Mouse (Mus musculus) hindbrain, embryonic 14.5 days (tissue): ENCODE data around the gene Sertad4. TPM values are rescaled to one million over a fixed set of nuclear protein-coding genes. Genes with fewer than 3 reads are reported as not detected.

ENCODE experiments used
- ATAC-seq: fragments of 200-750 bp; cut with Nextera tagmentation; 2 replicates; pipeline ENCODE4 v1.8.0; 2017; ENCODE audit warnings: moderate number of reproducible peaks, mild to moderate bottlenecking, moderate TSS enrichment, moderate library complexity; ENCODE audit not compliant: low FRiP score
- DNase-seq: peaks from one replicate; pipeline ENCODE4 v3.0.0-alpha.2; 2015; ENCODE audit warnings: low spot score
- H3K27ac ChIP-seq: fragments of 300-500 bp; sonication (generic); 2 replicates; pipeline ENCODE4 v1.5.1; 2014; ENCODE audit warnings: mild to moderate bottlenecking, moderate library complexity
- H3K27me3 ChIP-seq: fragments of 300-500 bp; sonication (generic); 2 replicates; pipeline ENCODE4 v1.6.1; 2014; ENCODE audit warnings: mild to moderate bottlenecking, low read length, mixed read lengths; ENCODE audit not compliant: control insufficient read depth, insufficient read depth
- H3K36me3 ChIP-seq: fragments of 300-500 bp; sonication (generic); replicated peaks from 2 replicates; pipeline ENCODE4 v1.6.1; 2014; ENCODE audit not compliant: control insufficient read depth, insufficient read depth
- H3K4me1 ChIP-seq: fragments of 300-500 bp; sonication (generic); replicated peaks from 2 replicates; pipeline ENCODE4 v1.6.1; 2014; ENCODE audit warnings: antibody characterized with exemption, low read length, mixed read lengths; ENCODE audit not compliant: control insufficient read depth, insufficient read depth
- H3K4me2 ChIP-seq: fragments of 300-500 bp; sonication (generic); replicated peaks from 2 replicates; pipeline ENCODE4 v1.6.1; 2014; ENCODE audit warnings: mild to moderate bottlenecking, moderate library complexity
- H3K4me3 ChIP-seq: fragments of 300-500 bp; sonication (generic); replicated peaks from 2 replicates; pipeline ENCODE4 v1.5.1; 2014; ENCODE audit warnings: mild to moderate bottlenecking, low read length
- H3K9ac ChIP-seq: fragments of 300-500 bp; sonication (generic); 2 replicates; pipeline ENCODE4 v1.6.1; 2014
- H3K9me3 ChIP-seq: fragments of 300-500 bp; sonication (generic); 2 replicates; pipeline ENCODE4 v1.6.1; 2016; ENCODE audit warnings: low read length; ENCODE audit not compliant: control insufficient read depth
- WGBS: fragments of 180-500 bp; shearing (Covaris S2); extraction: QIAGEN DNeasy Blood & Tissue Kit; methylation state at CpG from one replicate; pipeline ENCODE4 v1.1.7; 2014; 5-methylcytosine and 5-hydroxymethylcytosine counted together
- polyA plus RNA-seq: library from polyadenylated mRNA; unstranded; fragments of >200 nt; fragmentation: Nextera tagmentation; extraction: Ambion mirVana; gene quantifications from 2 replicates; pipeline ENCODE4 v1.2.1, GENCODE M21; 2014

The Sertad4 gene
- polyA plus RNA-seq, 1 experiment from 2014 or later, result 21.6 TPM

DNA sequence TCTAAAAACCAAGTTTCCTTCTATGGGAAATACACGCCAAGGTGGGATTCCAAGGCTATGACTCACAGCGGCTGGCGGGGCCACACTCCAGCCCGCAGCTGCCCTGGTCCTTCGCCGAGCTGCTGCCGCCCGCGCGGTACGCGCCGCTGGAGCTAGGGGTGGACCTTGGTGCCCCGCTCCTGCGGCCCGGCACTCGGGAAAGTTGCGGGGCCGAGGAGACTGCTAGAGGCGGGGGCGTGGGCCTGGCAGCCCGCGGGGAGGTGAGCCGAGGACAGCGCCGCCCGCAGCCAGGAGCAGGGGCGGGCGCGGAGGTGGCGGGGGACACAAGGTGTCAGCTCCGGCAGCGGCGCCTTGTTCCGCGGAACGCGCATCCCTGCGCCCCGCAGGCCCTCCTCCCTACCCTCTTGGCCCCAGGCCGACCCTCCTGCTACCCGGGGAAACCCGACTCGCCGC lies 711 bp downstream of the Sertad4 start:
- Histone ChIP-seq H3K9ac (peak overlapping the region; percentile 95), H3K4me3 (peak overlapping the region; percentile 92), H3K4me1 (peaks cover 50% of the 10 kb centered on the region), H3K27ac (peak overlapping the region; percentile 97), H3K9me3 (no peaks in the 10 kb centered on the region), H3K27me3 (peaks cover 17% of the 10 kb centered on the region), H3K4me2 (peak overlapping the region; percentile 84), H3K36me3 (peaks cover 3% of the 10 kb centered on the region)
- peak; percentile 53 for ATAC-seq
- under 1% methylated on average over 26 of the region's 45 CpGs for WGBS
- peak; percentile 56 for DNase-seq

DNA sequence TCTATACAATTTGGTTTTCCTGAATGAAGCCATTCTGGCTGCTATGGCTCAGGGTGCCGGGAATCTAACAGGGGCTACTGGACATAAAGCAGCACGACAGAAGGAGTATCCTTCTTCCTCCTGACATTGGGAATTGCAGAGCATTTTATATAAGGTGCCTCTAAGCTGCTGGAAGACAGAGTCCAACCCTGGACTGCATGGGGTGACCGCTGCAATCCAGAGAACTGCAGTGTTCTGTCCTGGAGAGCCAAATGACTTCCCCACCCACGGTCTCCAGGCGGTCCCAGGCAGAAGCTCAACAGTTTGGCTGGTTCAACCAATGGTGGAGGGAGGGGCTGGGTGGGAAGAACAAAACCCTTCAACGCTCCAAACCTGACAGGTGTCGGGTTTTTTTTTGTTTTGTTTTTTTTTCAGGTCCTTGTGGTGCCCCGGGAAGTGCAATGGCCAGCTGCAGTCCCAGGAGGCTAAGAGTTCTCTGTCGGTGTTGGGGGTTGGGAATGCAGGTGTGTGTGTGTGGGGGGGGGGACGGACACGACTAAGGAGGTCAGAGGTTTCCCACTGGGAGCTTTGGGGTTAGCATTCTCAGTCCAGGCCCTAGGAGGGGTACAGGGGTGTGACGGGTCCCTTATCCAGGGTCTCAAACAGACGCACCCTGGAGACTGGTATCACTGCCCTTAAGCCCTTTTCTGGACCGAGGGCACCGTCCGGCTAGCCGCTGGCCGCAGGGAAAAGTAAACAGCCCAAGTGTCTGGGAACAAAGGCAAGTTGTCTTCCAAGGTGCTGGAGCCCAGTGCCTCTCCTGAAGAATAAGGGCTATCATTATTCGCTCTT lies 1.4 kb downstream of the Sertad4 start:
- 3% methylated on average over 19 of the region's 19 CpGs for WGBS
- DNase-seq (no peak), ATAC-seq (no peak)
- Histone ChIP-seq H3K27me3 (peaks cover 17% of the 10 kb centered on the region), H3K9ac (peak overlapping the region; percentile 95), H3K4me2 (peak overlapping the region; percentile 84), H3K4me3 (peak overlapping the region; percentile 92), H3K4me1 (peaks cover 50% of the 10 kb centered on the region), H3K9me3 (no peaks in the 10 kb centered on the region), H3K36me3 (peaks cover 9% of the 10 kb centered on the region), H3K27ac (peak overlapping the region; percentile 97)

DNA sequence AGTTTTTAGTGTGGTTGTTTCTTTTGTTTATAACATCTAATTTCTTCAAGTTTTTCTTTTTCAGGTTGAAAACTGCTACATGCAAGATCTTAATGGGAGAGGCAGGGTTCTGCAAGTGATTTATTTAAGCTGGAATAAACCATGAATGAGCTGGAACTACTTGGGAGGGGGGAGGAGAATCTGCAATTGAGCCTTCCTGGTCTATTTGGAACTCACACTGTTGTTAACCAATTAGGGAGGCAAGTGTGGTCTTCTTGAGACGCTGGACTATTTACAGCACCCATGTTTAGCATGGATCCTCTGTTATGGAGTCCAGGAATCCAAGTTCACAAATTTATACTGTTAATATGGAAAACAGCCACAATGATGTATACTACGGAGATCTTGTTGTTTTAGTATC lies 2.1 kb downstream of the Sertad4 start:
- Histone ChIP-seq H3K4me2 (peak overlapping the region; percentile 84), H3K36me3 (peaks cover 17% of the 10 kb centered on the region), H3K9me3 (no peaks in the 10 kb centered on the region), H3K27ac (peak overlapping the region; percentile 97), H3K4me1 (peaks cover 50% of the 10 kb centered on the region), H3K4me3 (peak overlapping the region; percentile 92), H3K9ac (peak overlapping the region; percentile 95), H3K27me3 (peaks cover 13% of the 10 kb centered on the region)
- DNase-seq (no peak), ATAC-seq (no peak)
- 53% methylated on average over 2 of the region's 2 CpGs for WGBS

DNA sequence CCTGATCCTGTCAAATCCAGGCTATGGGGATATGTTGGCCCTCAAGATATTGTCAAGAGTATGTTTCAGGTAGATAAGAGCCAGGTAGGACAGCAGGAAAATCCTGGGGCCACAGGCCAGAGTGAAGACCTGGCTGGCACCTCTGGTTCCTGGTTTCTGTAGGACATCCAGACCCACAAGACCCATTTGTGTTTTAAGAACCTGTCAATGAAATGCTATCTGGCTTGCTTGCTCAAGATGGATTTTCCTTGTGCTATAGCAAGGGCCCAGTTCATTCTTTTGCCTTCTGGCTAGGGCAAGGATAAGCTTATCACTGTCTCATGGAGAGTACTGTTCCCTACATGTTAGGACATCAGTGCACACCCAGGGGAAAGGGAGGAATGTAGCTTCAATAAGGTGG lies 3.5 kb downstream of the Sertad4 start:
- Histone ChIP-seq H3K27ac (peak overlapping the region; percentile 68), H3K9ac (no peak overlapping the region), H3K4me2 (peak overlapping the region; percentile 84), H3K4me1 (peaks cover 50% of the 10 kb centered on the region), H3K36me3 (peaks cover 31% of the 10 kb centered on the region), H3K9me3 (no peaks in the 10 kb centered on the region), H3K4me3 (0 out of 2 replicates have a peak overlapping the region, but pooled peaks have one; percentile 6), H3K27me3 (peaks cover 3% of the 10 kb centered on the region; the same call in 1 of the 2 replicates)
- DNase-seq (no peak), ATAC-seq (no peak)

DNA sequence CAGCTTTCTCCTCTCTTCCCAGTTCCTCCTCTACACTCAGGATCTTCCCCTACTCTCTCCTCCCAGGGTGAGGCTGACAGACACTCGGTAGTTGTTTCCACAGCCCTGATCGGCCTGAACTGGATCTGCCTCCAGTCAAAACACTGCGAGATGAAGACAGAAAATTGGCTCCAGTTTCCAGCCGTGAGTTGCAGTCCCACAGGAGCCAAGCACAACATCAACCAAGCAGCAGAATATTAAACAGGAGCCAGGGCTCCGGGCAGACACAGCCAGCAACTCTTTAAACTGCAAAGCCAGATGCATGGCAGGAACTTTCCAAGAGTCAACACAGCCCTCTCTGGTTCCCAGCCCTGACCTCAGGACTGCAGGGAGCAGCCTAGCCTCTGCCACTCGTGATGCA lies 3.9 kb downstream of the Sertad4 start:
- DNase-seq (peak; percentile 67), ATAC-seq (peak; percentile 35; the same call in 1 of the 2 replicates)
- Histone ChIP-seq H3K36me3 (peaks cover 35% of the 10 kb centered on the region), H3K4me1 (peaks cover 50% of the 10 kb centered on the region), H3K9ac (peak overlapping the region; percentile 3), H3K27me3 (no peaks in the 10 kb centered on the region), H3K4me2 (peak overlapping the region; percentile 84), H3K9me3 (no peaks in the 10 kb centered on the region), H3K27ac (peak overlapping the region; percentile 68), H3K4me3 (0 out of 2 replicates have a peak overlapping the region, but pooled peaks have one; percentile 6)
- WGBS, result 4% methylated on average over 6 of the region's 6 CpGs

DNA sequence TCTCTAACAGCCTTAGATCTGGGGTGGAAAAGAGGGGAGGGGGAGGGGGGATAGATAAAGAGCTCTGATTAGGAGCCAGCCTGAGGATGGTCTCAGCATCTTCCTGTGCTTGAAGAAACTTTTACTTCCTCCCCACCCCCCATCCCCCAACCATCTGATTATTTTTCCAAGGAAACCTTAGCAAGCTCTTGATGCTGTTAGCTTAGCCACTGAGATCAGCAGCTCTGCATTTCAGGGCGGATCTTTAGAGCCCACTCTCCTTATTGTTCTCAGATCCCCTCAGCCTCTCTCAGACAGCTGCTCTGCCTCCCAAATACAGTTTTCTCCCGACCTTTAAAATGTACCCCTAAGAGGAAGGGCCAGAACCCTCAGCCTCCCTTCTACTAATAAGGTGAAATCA lies 4.4 kb downstream of the Sertad4 start:
- peak overlapping the region; percentile 68 for H3K27ac ChIP-seq
- H3K27me3 ChIP-seq, result no peaks in the 10 kb centered on the region
- peaks cover 40% of the 10 kb centered on the region for H3K36me3 ChIP-seq
- peak overlapping the region; percentile 3 for H3K9ac ChIP-seq
- peak overlapping the region; percentile 84 for H3K4me2 ChIP-seq
- peaks cover 45% of the 10 kb centered on the region for H3K4me1 ChIP-seq
- ATAC-seq (no peak; the same call in 1 of the 2 replicates), DNase-seq (no peak)
- 2% methylated on average over 2 of the region's 2 CpGs for WGBS
- H3K9me3 ChIP-seq, result no peaks in the 10 kb centered on the region
- 0 out of 2 replicates have a peak overlapping the region, but pooled peaks have one; percentile 6 for H3K4me3 ChIP-seq

DNA sequence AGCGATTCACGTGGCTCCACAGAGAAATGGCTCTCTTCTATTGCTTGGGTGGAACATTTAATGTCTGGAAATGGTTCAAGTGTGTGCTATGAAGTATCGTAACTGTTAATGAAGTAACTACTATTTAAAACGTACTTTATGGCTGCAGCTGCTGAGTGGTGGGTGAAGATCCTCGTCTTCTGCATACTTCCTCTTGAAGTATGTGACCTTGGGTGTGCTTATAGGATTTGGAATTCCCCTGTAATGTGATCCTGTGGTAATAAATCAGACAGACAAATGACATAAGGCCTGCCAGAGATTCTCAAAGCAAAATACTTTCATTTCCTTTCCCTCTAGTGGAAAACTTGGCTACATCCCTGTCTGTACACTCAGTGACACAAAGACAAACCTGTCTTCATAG lies 5.9 kb downstream of the Sertad4 start:
- Histone ChIP-seq H3K9me3 (no peaks in the 10 kb centered on the region), H3K4me1 (peaks cover 41% of the 10 kb centered on the region), H3K27me3 (no peaks in the 10 kb centered on the region), H3K4me2 (no peak overlapping the region), H3K27ac (no peak overlapping the region), H3K36me3 (peaks cover 53% of the 10 kb centered on the region), H3K9ac (no peak overlapping the region), H3K4me3 (no peak overlapping the region)
- ATAC-seq (no peak), DNase-seq (no peak)
- 83% methylated on average over 5 of the region's 5 CpGs for WGBS

DNA sequence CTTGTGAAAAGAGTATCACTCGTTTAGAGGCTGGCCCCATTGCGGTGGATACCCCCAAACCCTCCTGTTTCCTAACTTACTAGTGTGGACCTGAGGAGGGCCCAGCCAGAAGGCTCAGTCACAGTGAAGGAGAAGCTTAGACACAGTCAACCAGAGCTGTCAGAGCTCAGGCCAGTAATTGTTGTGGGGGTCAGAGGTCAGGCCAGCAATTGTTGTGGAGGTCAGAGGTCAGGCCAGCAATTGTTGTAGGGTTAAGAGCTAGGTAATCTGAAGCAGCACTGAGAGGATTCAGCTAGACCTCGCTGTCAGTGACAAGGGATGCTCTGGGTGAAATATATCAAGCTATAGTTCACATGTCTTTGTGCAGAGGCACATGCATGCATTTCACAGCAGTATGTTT lies 8.3 kb downstream of the Sertad4 start:
- Histone ChIP-seq H3K9me3 (no peaks in the 10 kb centered on the region), H3K9ac (no peak overlapping the region), H3K36me3 (peaks cover 54% of the 10 kb centered on the region), H3K4me2 (no peak overlapping the region), H3K4me3 (no peak overlapping the region), H3K4me1 (peaks cover 18% of the 10 kb centered on the region), H3K27ac (no peak overlapping the region), H3K27me3 (no peaks in the 10 kb centered on the region)
- no peak for ATAC-seq
- no peak for DNase-seq
- WGBS, result 18% methylated on average over 3 of the region's 3 CpGs

DNA sequence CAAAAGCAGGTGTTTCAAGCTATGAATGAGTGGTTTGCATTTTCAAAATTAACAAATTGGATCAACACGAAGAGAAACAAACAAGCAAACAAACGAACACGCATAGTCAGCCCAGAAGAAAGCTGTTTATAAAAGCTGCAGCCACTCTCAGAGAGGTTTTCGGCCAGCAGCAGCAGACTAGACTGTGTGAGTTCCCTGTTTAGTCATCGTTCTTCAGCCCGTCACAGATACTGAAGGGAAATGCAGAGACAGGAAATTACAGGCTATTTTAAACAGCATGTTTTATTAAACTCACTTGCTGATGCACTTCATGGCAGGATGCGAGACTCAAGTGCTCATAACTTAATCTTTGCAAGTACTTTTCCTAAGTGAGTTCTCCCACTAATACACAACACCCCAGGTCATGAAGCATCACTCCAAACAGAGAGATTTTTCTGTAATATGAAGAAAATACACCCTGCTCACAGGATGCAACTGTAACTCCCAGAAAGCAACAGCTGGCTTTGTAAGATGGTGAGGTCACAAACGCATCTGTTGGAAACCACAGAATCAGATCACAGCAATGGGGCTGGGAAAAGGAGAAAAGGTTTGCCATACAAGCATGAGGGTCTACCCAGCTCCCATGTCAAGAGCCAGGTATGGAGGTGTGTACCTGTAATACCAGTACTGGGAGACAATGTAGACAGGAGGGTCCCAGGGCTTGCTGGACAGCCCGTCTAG lies 14.3 kb downstream of the Sertad4 start:
- no peak overlapping the region for H3K27ac ChIP-seq
- peaks cover 16% of the 10 kb centered on the region; the same call in 1 of the 2 replicates for H3K36me3 ChIP-seq
- no peaks in the 10 kb centered on the region; the same call in 1 of the 2 replicates for H3K4me1 ChIP-seq
- DNase-seq, result no peak
- no peak overlapping the region for H3K4me2 ChIP-seq
- no peak for ATAC-seq
- no peaks in the 10 kb centered on the region for H3K9me3 ChIP-seq
- H3K9ac ChIP-seq, result no peak overlapping the region
- no peaks in the 10 kb centered on the region for H3K27me3 ChIP-seq
- no peak overlapping the region for H3K4me3 ChIP-seq
- 81% methylated on average over 9 of the region's 9 CpGs for WGBS
